18 mouse cellular contexts compared by ENCODE assay signal in the genomic region with DNA sequence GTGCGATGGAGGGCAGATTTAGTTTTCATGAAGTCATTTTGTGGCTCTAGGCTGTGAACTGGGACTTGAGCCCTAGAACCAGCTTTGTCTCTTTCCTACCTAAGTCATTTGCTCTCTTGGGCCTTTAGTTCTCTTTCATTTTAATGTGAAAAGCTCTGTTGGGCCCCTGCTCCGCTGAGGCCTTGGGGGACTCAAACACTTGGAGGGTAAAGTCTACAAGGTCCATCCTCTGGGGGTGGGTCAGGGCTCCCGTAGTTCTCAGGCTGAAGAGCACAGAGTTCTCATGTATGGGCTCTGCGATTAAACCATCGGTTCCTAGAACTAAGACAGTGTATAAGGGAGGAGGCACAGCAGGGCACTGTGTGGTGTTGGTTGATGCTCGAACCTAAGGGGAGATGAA. TPM values are rescaled to one million over a fixed set of nuclear protein-coding genes. Genes with fewer than 3 reads are reported as not detected.
DNase-seq lines count a peak whose midpoint lies in the region; ATAC-seq and TF ChIP-seq lines count a peak whose summit lies in the region.
"Had no signal": no experiment of that assay in that cellular context is flagged by ENCODE, and none has a peak within 500 bp of the region (broad histone marks: within the 10 kb centered on the region; RNA-seq: fewer than 3 reads in every experiment).

No protein-coding gene starts in this region.

- DNase-seq in gastrocnemius, adult 2 months = no peak
- no peak for DNase-seq in gastrocnemius, postnatal 4 days (ENCODE audit: low spot score in 2 of 2)
- no peak for DNase-seq in lung, embryonic 14.5 days
- no peak for DNase-seq in lung, postnatal 25 days (ENCODE audit: low spot score)
- DNase-seq in spleen, postnatal 10 days (ENCODE audit: low spot score in 2 of 2) = no peak
- DNase-seq in heart, postnatal 36 days = no peak
- DNase-seq: cerebellum, postnatal 10 days; gastrocnemius, postnatal 10 days; kidney, adult 11 months; thymus, adult 2 months had no signal

- H3K4me1 ChIP-seq in lung, embryonic 14.5 days (ENCODE audit: insufficient read depth) = peaks cover 31% of the 10 kb centered on the region
- peaks cover 55% of the 10 kb centered on the region for H3K4me1 ChIP-seq in embryonic facial prominence, embryonic 13.5 days
- H3K4me1 ChIP-seq in stomach, embryonic 16.5 days (ENCODE audit: control insufficient read depth, insufficient read depth, low read length) = peaks cover 47% of the 10 kb centered on the region

- WGBS in lung, embryonic 14.5 days = 61% methylated on average over 6 of the region's 6 CpGs
- 64% methylated on average over 6 of the region's 6 CpGs for WGBS in embryonic facial prominence, embryonic 13.5 days
- WGBS in stomach, embryonic 16.5 days = 68% methylated on average over 6 of the region's 6 CpGs

- intact Hi-C loops in gastrocnemius, adult 2 months (cut with DNase I) = no loop called here
- intact Hi-C loops in heart, postnatal 36 days (cut with DNase I) = no loop called here

- no peaks in the 10 kb centered on the region for H3K27me3 ChIP-seq in lung, embryonic 14.5 days (ENCODE audit: insufficient read depth, low read length)
- H3K27me3 ChIP-seq in embryonic facial prominence, embryonic 13.5 days = no peaks in the 10 kb centered on the region
- H3K27me3 ChIP-seq in stomach, embryonic 16.5 days (ENCODE audit: control insufficient read depth, insufficient read depth, low read length) = no peaks in the 10 kb centered on the region
- H3K27me3 ChIP-seq: forebrain, embryonic 15.5 days had no signal

- 0 out of 2 replicates have a peak overlapping the region, but pooled peaks have one; percentile 4 for H3K4me2 ChIP-seq in lung, embryonic 14.5 days
- H3K4me2 ChIP-seq in embryonic facial prominence, embryonic 13.5 days = no peak overlapping the region
- H3K4me2 ChIP-seq in stomach, embryonic 16.5 days (ENCODE audit: low read depth, low read length) = no peak overlapping the region
- H3K4me2 ChIP-seq: forebrain, embryonic 15.5 days; heart, embryonic 11.5 days had no signal

- H3K9me3 ChIP-seq in lung, embryonic 14.5 days (ENCODE audit: low read depth, low read length) = no peaks in the 10 kb centered on the region
- H3K9me3 ChIP-seq in embryonic facial prominence, embryonic 13.5 days = no peaks in the 10 kb centered on the region
- no peaks in the 10 kb centered on the region for H3K9me3 ChIP-seq in stomach, embryonic 16.5 days (replicated peaks; ENCODE audit: control insufficient read depth, low read length)
- H3K9me3 ChIP-seq: forebrain, embryonic 15.5 days; hindbrain, embryonic 10.5 days had no signal

- peaks cover 6% of the 10 kb centered on the region; the same call in 1 of the 2 replicates for H3K36me3 ChIP-seq in lung, embryonic 14.5 days (ENCODE audit: insufficient read depth)
- no peaks in the 10 kb centered on the region; the same call in 1 of the 2 replicates for H3K36me3 ChIP-seq in embryonic facial prominence, embryonic 13.5 days
- no peaks in the 10 kb centered on the region for H3K36me3 ChIP-seq in stomach, embryonic 16.5 days (ENCODE audit: control insufficient read depth, insufficient read depth, low read length)
- H3K36me3 ChIP-seq: forebrain, embryonic 15.5 days had no signal

- H3K9ac ChIP-seq in lung, embryonic 14.5 days = no peak overlapping the region; the same call in 1 of the 2 replicates
- H3K9ac ChIP-seq in embryonic facial prominence, embryonic 13.5 days = no peak overlapping the region
- peak overlapping the region; percentile 31; the same call in 1 of the 2 replicates for H3K9ac ChIP-seq in stomach, embryonic 16.5 days (ENCODE audit: low read length)
- H3K9ac ChIP-seq: forebrain, embryonic 15.5 days had no signal

- TF ChIP-seq CTCF in gastrocnemius, adult 2 months (IDR thresholded peaks at IDR 0.05) = no peak
- no peak for TF ChIP-seq CTCF in lung, embryonic 14.5 days (IDR thresholded peaks at IDR 0.05; ENCODE audit: low read depth)

- H3K4me3 ChIP-seq in gastrocnemius, adult 2 months = no peak overlapping the region
- H3K4me3 ChIP-seq in lung, embryonic 14.5 days (ENCODE audit: low read depth, low read length) = no peak overlapping the region
- H3K4me3 ChIP-seq in embryonic facial prominence, embryonic 13.5 days = no peak overlapping the region
- no peak overlapping the region for H3K4me3 ChIP-seq in stomach, embryonic 16.5 days (replicated peaks; ENCODE audit: low read length)
- H3K4me3 ChIP-seq: forebrain, embryonic 15.5 days; hindbrain, embryonic 10.5 days had no signal

- H3K27ac ChIP-seq in gastrocnemius, adult 2 months = peak overlapping the region; percentile 94
- peak overlapping the region; percentile 48; the same call in 1 of the 2 replicates for H3K27ac ChIP-seq in lung, embryonic 14.5 days (ENCODE audit: low read depth)
- H3K27ac ChIP-seq in embryonic facial prominence, embryonic 13.5 days = peak overlapping the region; percentile 69
- peak overlapping the region; percentile 64 for H3K27ac ChIP-seq in stomach, embryonic 16.5 days (ENCODE audit: low read length)
- H3K27ac ChIP-seq: forebrain, embryonic 15.5 days; liver, embryonic 14.5 days; macrophage had no signal

- no peak for ATAC-seq in lung, embryonic 14.5 days (ENCODE audit: insufficient read depth)
- ATAC-seq in embryonic facial prominence, embryonic 13.5 days (ENCODE audit: insufficient number of reproducible peaks, insufficient read depth, low FRiP score, low TSS enrichment, low read depth) = no peak
- ATAC-seq in stomach, embryonic 16.5 days (ENCODE audit: insufficient read depth, low FRiP score) = no peak
- ATAC-seq: forebrain, embryonic 15.5 days; midbrain, embryonic 16.5 days had no signal

RNA-seq across cellular contexts. Expression of a gene that starts 11.0 kb away (rescaled TPM):
- 10 to 100 TPM in 1 of 2 experiments, 1 to 10 TPM in 1; 8.1 to 11.7 TPM for total RNA-seq in gastrocnemius, adult 2 months (2021)
- total RNA-seq in gastrocnemius, postnatal 4 days (2021) = 10 to 100 TPM; 24.1 to 24.4 TPM
- 8.7 and 9.7 TPM in 2 replicates for polyA plus RNA-seq in lung, embryonic 14.5 days (2014; fragmentation: Nextera tagmentation; extraction: Ambion mirVana)
- polyA plus RNA-seq in embryonic facial prominence, embryonic 13.5 days (2015; fragmentation: Nextera tagmentation; extraction: Ambion mirVana) = 8.6 and 9.4 TPM in 2 replicates
- polyA plus RNA-seq in stomach, embryonic 16.5 days (2015; fragmentation: Nextera tagmentation; extraction: Ambion mirVana) = 10.1 and 10.7 TPM in 2 replicates
- 10 to 100 TPM; 17.6 to 18.8 TPM for total RNA-seq in heart, postnatal 36 days (2021)

RNA-seq across cellular contexts. Expression of a gene that starts 27.3 kb away (rescaled TPM):
- 10 to 100 TPM; 86.7 to 93.4 TPM for total RNA-seq in gastrocnemius, adult 2 months (2021)
- total RNA-seq in gastrocnemius, postnatal 4 days (2021) = 10 to 100 TPM; 43.1 to 45.0 TPM
- polyA plus RNA-seq in lung, embryonic 14.5 days (2014; fragmentation: Nextera tagmentation; extraction: Ambion mirVana) = 13.8 and 15.3 TPM in 2 replicates
- 13.9 and 14.3 TPM in 2 replicates for polyA plus RNA-seq in embryonic facial prominence, embryonic 13.5 days (2015; fragmentation: Nextera tagmentation; extraction: Ambion mirVana)
- 12.9 and 14.8 TPM in 2 replicates for polyA plus RNA-seq in stomach, embryonic 16.5 days (2015; fragmentation: Nextera tagmentation; extraction: Ambion mirVana)
- total RNA-seq in heart, postnatal 36 days (2021) = 10 to 100 TPM; 82.0 to 88.2 TPM
